Mouse (Mus musculus): ENCODE data around the gene Spaca4. TPM values are rescaled to one million over a fixed set of nuclear protein-coding genes. Genes with fewer than 3 reads are reported as not detected.
A peak's percentile ranks its signal among the peaks of the same experiment; 100 is the strongest.

The Spaca4 gene
- polyA plus RNA-seq, 1 experiment, result 0.38 TPM

DNA sequence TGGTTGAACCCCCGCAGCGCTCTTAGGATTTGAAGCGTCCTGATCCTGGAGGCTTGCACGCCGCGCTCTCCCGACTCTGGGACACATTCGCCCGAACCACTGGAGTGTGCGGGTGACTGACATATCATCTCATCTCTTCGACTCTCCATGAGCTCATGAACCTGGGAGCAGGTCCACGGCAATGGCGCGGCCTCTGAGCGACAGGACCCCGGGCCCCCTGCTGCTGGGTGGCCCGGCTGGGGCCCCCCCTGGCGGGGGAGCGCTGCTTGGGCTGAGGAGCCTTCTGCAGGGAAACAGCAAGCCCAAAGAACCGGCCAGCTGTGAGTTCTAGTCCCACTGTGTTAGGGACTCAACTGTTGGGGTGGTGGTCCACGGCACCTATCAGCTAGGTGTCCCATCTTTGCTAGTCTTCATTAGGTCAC lies 20.2 kb downstream of the Spaca4 start:
- WGBS, result 1% methylated on average over 21 of the region's 21 CpGs
- Histone ChIP-seq H3K27ac (ENCODE audit: insufficient read depth, low read depth, low read length) (peak overlapping the region; percentile 99), H3K36me3 (ENCODE audit: control insufficient read depth, insufficient read depth, low read length) (peaks cover 23% of the 10 kb centered on the region), H3K4me3 (ENCODE audit: low read depth, low read length) (peak overlapping the region; percentile 92), H3K4me1 (ENCODE audit: control insufficient read depth, insufficient read depth, insufficient read length, low read length) (peaks cover 28% of the 10 kb centered on the region), H3K27me3 (ENCODE audit: control insufficient read depth, insufficient read depth, low read length) (peaks cover 1% of the 10 kb centered on the region; the same call in 1 of the 2 replicates)
- TF ChIP-seq CTCF (IDR thresholded peaks at IDR 0.05; ENCODE audit: extremely low read depth, insufficient read length, insufficient replicate concordance, low read depth, low read length) (no peak), POLR2A (IDR thresholded peaks at IDR 0.05; ENCODE audit: low read depth, low read length) (no peak)

DNA sequence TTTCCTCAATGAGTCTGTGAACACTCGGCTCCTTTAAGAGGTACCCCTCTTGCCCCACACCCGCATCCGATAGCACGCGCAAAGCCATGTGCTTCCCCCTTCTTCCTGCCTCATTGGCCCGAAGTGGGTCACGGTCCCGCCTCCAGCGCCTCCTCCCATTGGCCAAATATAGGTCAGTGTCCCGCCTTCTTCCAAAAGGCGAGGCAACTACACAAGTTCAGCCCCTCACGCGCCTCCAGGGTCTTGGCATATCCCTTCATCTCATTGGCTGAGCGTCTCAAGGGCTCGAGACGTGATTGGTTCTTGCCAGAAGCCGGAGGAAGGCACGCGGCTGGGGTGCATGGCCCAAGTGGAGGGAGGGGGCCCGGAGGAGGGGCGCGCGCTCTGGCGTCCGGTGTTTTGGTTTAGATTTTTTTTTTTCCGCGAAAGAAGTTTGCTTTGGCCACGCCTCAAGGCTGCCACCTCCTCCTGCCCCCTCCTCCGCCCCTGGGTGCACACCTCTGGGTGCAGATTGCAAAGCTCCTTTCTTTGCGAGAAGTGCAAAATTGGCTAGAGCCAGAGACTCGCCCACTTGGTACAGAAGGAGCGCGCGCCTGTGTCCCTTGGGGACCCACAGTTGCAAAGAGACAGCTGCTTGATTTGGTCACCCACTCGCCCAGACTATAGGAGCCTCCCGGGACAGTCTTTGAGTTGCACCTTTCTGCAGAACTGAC lies 20.7 kb downstream of the Spaca4 start, which contains the start of gene Dbp:
Gene Dbp (plus strand): TSS at position 359 of the 713 bp plus-strand sequence.
- H3K27ac ChIP-seq (ENCODE audit: insufficient read depth, low read depth, low read length), result peak within 1 kb of the TSS; percentile 99
- peak within 1 kb of the TSS; percentile 92 for H3K4me3 ChIP-seq (ENCODE audit: low read depth, low read length)
- peaks cover 18% of the 10 kb centered on the region for H3K36me3 ChIP-seq (ENCODE audit: control insufficient read depth, insufficient read depth, low read length)
- under 1% methylated on average over 36 of the region's 36 CpGs for WGBS
- TF ChIP-seq POLR2A (IDR thresholded peaks at IDR 0.05; ENCODE audit: low read depth, low read length) (peak; percentile 89), CTCF (IDR thresholded peaks at IDR 0.05; ENCODE audit: extremely low read depth, insufficient read length, insufficient replicate concordance, low read depth, low read length) (no peak)
- H3K4me1 ChIP-seq (ENCODE audit: control insufficient read depth, insufficient read depth, insufficient read length, low read length), result peaks cover 33% of the 10 kb centered on the region
- H3K27me3 ChIP-seq (ENCODE audit: control insufficient read depth, insufficient read depth, low read length), result peaks cover 7% of the 10 kb centered on the region

DNA sequence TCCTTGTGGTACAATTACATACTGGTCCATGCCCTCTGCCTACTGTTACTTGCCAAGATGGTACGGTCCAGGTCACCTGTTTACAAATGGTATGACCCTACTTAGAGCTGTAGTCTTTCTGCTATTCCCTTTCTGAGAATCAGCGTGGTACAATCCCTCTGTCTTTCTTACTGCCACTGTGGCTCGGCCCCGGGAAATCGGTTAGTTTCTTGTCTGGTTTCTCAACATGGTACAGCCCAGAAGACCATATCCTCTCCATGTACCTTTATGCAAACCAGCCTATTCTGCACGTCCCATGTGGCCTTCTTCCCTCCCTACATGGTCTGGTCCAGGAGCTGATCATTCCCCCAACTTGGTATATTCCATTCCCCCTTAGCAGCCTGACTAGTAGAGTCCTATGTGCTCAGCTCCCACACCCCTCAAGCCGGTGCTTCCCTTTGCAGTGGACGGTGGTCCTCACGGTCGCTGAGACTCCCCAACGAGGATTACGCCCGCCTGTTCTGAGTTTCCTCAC lies 21.5 kb downstream of the Spaca4 start:
- peaks cover 29% of the 10 kb centered on the region for H3K4me1 ChIP-seq (ENCODE audit: control insufficient read depth, insufficient read depth, insufficient read length, low read length)
- TF ChIP-seq POLR2A (IDR thresholded peaks at IDR 0.05; ENCODE audit: low read depth, low read length) (no peak), CTCF (IDR thresholded peaks at IDR 0.05; ENCODE audit: extremely low read depth, insufficient read length, insufficient replicate concordance, low read depth, low read length) (no peak)
- H3K4me3 ChIP-seq (ENCODE audit: low read depth, low read length), result peak overlapping the region; percentile 65
- H3K27ac ChIP-seq (ENCODE audit: insufficient read depth, low read depth, low read length), result peak overlapping the region; percentile 86
- WGBS, result under 1% methylated on average over 13 of the region's 13 CpGs
- H3K27me3 ChIP-seq (ENCODE audit: control insufficient read depth, insufficient read depth, low read length), result peaks cover 15% of the 10 kb centered on the region
- peaks cover 10% of the 10 kb centered on the region; the same call in 1 of the 2 replicates for H3K36me3 ChIP-seq (ENCODE audit: control insufficient read depth, insufficient read depth, low read length)

DNA sequence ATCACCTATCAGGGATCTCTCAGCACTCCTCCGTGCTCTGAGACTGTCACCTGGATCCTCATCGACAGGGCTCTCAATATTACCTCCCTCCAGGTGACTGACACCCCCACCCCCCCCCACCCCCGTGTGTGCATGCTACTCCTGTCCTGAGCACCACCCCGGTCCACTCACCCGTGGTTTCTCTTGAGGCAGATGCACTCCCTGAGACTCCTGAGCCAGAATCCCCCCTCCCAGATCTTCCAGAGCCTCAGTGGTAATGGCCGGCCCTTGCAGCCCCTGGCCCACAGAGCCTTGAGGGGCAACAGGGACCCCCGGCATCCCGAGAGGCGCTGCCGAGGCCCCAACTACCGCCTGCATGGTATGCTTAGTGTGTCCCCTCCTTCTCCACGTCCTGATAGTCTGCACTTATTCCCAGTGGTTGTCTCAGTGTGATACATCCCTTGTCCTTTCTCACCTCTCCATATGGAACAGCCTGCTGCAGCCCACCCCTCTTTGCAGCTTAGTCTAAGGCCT lies 22.0 kb downstream of the Spaca4 start:
- Histone ChIP-seq H3K4me3 (ENCODE audit: low read depth, low read length) (no peak overlapping the region), H3K27me3 (ENCODE audit: control insufficient read depth, insufficient read depth, low read length) (peaks cover 17% of the 10 kb centered on the region), H3K27ac (ENCODE audit: insufficient read depth, low read depth, low read length) (peak overlapping the region; percentile 86), H3K36me3 (ENCODE audit: control insufficient read depth, insufficient read depth, low read length) (peaks cover 6% of the 10 kb centered on the region; the same call in 1 of the 2 replicates), H3K4me1 (ENCODE audit: control insufficient read depth, insufficient read depth, insufficient read length, low read length) (peaks cover 24% of the 10 kb centered on the region)
- TF ChIP-seq CTCF (IDR thresholded peaks at IDR 0.05; ENCODE audit: extremely low read depth, insufficient read length, insufficient replicate concordance, low read depth, low read length), result no peak
- TF ChIP-seq POLR2A (IDR thresholded peaks at IDR 0.05; ENCODE audit: low read depth, low read length), result no peak
- 40% methylated on average over 12 of the region's 12 CpGs for WGBS

DNA sequence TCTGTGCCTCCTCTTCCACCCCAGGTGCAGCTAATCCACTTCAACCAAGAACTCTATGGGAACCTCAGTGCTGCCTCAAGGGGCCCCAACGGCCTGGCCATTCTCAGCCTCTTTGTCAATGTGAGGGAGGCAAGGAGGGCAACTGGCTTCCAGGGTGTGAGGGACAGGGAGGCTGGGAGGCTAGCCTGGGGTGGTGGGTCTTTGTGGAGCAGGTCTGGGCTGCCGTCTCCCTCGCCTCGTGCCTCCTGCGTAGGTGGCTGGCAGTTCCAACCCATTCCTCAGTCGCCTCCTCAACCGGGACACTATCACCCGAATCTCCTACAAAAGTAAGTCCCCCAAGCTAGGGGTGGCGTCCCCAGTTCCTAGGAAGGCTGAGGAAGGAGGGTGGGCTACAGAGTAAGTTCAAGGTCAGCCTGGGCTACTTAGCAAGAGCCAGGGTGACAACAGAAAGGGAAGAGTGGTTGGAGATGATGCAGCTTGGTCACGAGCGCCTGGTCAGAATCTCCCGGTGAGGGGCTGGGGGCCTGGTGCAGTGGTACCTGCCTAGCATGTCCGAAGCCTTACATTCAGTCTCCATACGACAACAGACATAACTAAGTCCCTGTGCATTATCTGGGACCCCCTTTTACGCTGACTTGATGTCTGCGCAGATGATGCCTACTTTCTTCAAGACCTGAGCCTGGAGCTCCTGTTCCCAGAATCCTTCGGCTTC lies 22.6 kb downstream of the Spaca4 start:
- peaks cover 2% of the 10 kb centered on the region; the same call in 1 of the 2 replicates for H3K36me3 ChIP-seq (ENCODE audit: control insufficient read depth, insufficient read depth, low read length)
- H3K27me3 ChIP-seq (ENCODE audit: control insufficient read depth, insufficient read depth, low read length), result peaks cover 20% of the 10 kb centered on the region
- WGBS, result 90% methylated on average over 17 of the region's 17 CpGs
- no peak overlapping the region for H3K4me3 ChIP-seq (ENCODE audit: low read depth, low read length)
- H3K27ac ChIP-seq (ENCODE audit: insufficient read depth, low read depth, low read length), result no peak overlapping the region
- peaks cover 21% of the 10 kb centered on the region for H3K4me1 ChIP-seq (ENCODE audit: control insufficient read depth, insufficient read depth, insufficient read length, low read length)
- no peak for TF ChIP-seq CTCF (IDR thresholded peaks at IDR 0.05; ENCODE audit: extremely low read depth, insufficient read length, insufficient replicate concordance, low read depth, low read length)

DNA sequence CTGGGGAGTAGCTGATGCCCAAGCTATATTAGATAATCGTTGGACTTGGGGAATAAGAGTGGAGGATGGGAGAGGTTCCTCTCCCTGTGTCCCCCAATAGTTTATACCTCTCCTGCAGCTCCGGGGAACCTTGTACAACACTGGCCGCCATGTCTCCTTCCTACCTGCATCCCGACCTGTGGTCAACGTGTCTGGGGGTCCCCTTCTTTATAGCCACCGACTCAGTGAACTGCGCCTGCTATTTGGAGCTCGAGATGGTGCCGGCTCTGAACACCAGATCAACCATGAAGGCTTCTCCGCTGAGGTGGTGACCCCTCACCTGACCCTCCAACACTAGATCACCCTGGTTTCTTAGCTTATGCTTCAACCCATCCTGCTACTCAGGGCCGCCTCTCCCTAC lies 23.3 kb downstream of the Spaca4 start:
- H3K4me1 ChIP-seq (ENCODE audit: control insufficient read depth, insufficient read depth, insufficient read length, low read length), result peaks cover 21% of the 10 kb centered on the region
- no peak overlapping the region for H3K4me3 ChIP-seq (ENCODE audit: low read depth, low read length)
- no peak for TF ChIP-seq POLR2A (IDR thresholded peaks at IDR 0.05; ENCODE audit: low read depth, low read length)
- TF ChIP-seq CTCF (IDR thresholded peaks at IDR 0.05; ENCODE audit: extremely low read depth, insufficient read length, insufficient replicate concordance, low read depth, low read length), result no peak
- WGBS, result 86% methylated on average over 11 of the region's 11 CpGs
- H3K27me3 ChIP-seq (ENCODE audit: control insufficient read depth, insufficient read depth, low read length), result peaks cover 20% of the 10 kb centered on the region
- H3K36me3 ChIP-seq (ENCODE audit: control insufficient read depth, insufficient read depth, low read length), result peaks cover 2% of the 10 kb centered on the region; the same call in 1 of the 2 replicates
- H3K27ac ChIP-seq (ENCODE audit: insufficient read depth, low read depth, low read length), result no peak overlapping the region

DNA sequence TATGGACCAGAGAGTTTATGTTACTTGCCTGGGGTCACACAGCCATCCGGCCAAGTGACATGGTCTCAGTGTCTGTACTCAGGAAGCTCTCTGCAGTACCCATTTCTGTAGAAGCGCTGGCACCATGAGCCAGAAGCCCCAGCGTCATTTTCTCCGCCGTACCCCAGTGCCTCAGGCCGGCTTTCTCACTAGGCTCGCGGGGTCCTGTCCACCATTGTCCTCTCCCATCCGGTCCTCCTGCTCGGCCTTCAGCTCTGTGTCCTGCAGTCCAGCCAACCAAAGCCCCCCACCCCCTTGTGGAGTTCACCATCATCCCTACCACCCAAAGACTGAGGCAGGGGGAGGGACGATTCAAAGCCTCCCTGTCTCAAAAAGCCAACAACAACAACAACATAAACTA lies 24.0 kb downstream of the Spaca4 start:
- Histone ChIP-seq H3K27me3 (ENCODE audit: control insufficient read depth, insufficient read depth, low read length) (peaks cover 20% of the 10 kb centered on the region), H3K36me3 (ENCODE audit: control insufficient read depth, insufficient read depth, low read length) (no peaks in the 10 kb centered on the region), H3K27ac (ENCODE audit: insufficient read depth, low read depth, low read length) (no peak overlapping the region), H3K4me3 (ENCODE audit: low read depth, low read length) (no peak overlapping the region), H3K4me1 (ENCODE audit: control insufficient read depth, insufficient read depth, insufficient read length, low read length) (peaks cover 18% of the 10 kb centered on the region)
- TF ChIP-seq POLR2A (IDR thresholded peaks at IDR 0.05; ENCODE audit: low read depth, low read length), result no peak
- TF ChIP-seq CTCF (IDR thresholded peaks at IDR 0.05; ENCODE audit: extremely low read depth, insufficient read length, insufficient replicate concordance, low read depth, low read length), result no peak
- WGBS, result 91% methylated on average over 11 of the region's 11 CpGs

Measured in small intestine, adult 2 months (tissue).